Mouse (Mus musculus) embryonic facial prominence, embryonic 14.5 days (tissue): ENCODE results near the gene Tssk3. TPM values are rescaled to one million over a fixed set of nuclear protein-coding genes. Genes with fewer than 3 reads are reported as not detected.
A peak's percentile ranks its signal among the peaks of the same experiment; 100 is the strongest.

Source experiments
- ATAC-seq: fragments of 200-750 bp; cut with Nextera tagmentation; 2 replicates; pipeline ENCODE4 v1.8.0; 2017; ENCODE audit warnings: low read depth, moderate number of reproducible peaks, moderate TSS enrichment
- DNase-seq: peaks from one replicate; pipeline ENCODE4 v3.0.0-alpha.2; 2015; ENCODE audit warnings: low spot score
- H3K27ac ChIP-seq: fragments of 300-500 bp; sonication (generic); replicated peaks from 2 replicates; pipeline ENCODE4 v1.5.1; 2014; ENCODE audit warnings: low read depth, mild to moderate bottlenecking, low read length, moderate library complexity
- H3K27me3 ChIP-seq: fragments of 300-500 bp; sonication (generic); replicated peaks from 2 replicates; pipeline ENCODE4 v1.6.1; 2014; ENCODE audit warnings: low read length; ENCODE audit not compliant: control insufficient read depth, insufficient read depth
- H3K36me3 ChIP-seq: fragments of 300-500 bp; sonication (generic); 2 replicates; pipeline ENCODE4 v1.6.1; 2014; ENCODE audit warnings: low read length, mixed read lengths; ENCODE audit not compliant: control insufficient read depth, insufficient read depth
- H3K4me1 ChIP-seq: fragments of 300-500 bp; sonication (generic); 2 replicates; pipeline ENCODE4 v1.6.1; 2014; ENCODE audit warnings: antibody characterized with exemption, low read length; ENCODE audit not compliant: control insufficient read depth, insufficient read depth
- H3K4me2 ChIP-seq: fragments of 300-500 bp; sonication (generic); 2 replicates; pipeline ENCODE4 v1.6.1; 2014; ENCODE audit warnings: low read depth, mild to moderate bottlenecking, low read length, moderate library complexity, mixed read lengths
- H3K4me3 ChIP-seq: fragments of 300-500 bp; sonication (generic); 2 replicates; pipeline ENCODE4 v1.5.1; 2014; ENCODE audit warnings: low read depth, mild to moderate bottlenecking, low read length
- H3K9ac ChIP-seq: fragments of 300-500 bp; sonication (generic); 2 replicates; pipeline ENCODE4 v1.6.1; 2014; ENCODE audit warnings: low read depth, mild to moderate bottlenecking, low read length, moderate library complexity, mixed read lengths
- H3K9me3 ChIP-seq: fragments of 300-500 bp; sonication (generic); 2 replicates; pipeline ENCODE4 v1.6.1; 2016; ENCODE audit warnings: low read length; ENCODE audit not compliant: control insufficient read depth
- WGBS: fragments of 180-500 bp; shearing (Covaris S2); extraction: QIAGEN DNeasy Blood & Tissue Kit; methylation state at CpG from one replicate; pipeline ENCODE4 v1.1.7; 2014; 5-methylcytosine and 5-hydroxymethylcytosine counted together
- polyA plus RNA-seq: library from polyadenylated mRNA; unstranded; fragments of >200 nt; fragmentation: Nextera tagmentation; extraction: Ambion mirVana; gene quantifications from 2 replicates; pipeline ENCODE4 v1.2.1, GENCODE M21; 2014

The Tssk3 gene
- polyA plus RNA-seq, 1 experiment from 2014 or later = not detected

- no peaks in the 10 kb centered on the region for H3K4me1 ChIP-seq
- DNase-seq (peak; percentile 13), ATAC-seq (peak; percentile 55; the same call in 1 of the 2 replicates)
- no peaks in the 10 kb centered on the region for H3K27me3 ChIP-seq
- no peak overlapping the region for H3K9ac ChIP-seq
- WGBS = 69% methylated on average over 11 of the region's 11 CpGs
- no peaks in the 10 kb centered on the region for H3K9me3 ChIP-seq
- H3K4me3 ChIP-seq = no peak overlapping the region
- no peaks in the 10 kb centered on the region for H3K36me3 ChIP-seq
- H3K27ac ChIP-seq = no peak overlapping the region
- H3K4me2 ChIP-seq = no peak overlapping the region
Measured at GRCm38 (mm10) chr4:129447778-129448563, 42.9 kb downstream of the Tssk3 start.

GRCm38 (mm10) chr4:129447360-129447759 is 43.5 kb downstream of the Tssk3 start:
- 84% methylated on average over 8 of the region's 8 CpGs for WGBS
- Histone ChIP-seq H3K4me3 (no peak overlapping the region), H3K9ac (no peak overlapping the region), H3K4me2 (no peak overlapping the region), H3K27ac (no peak overlapping the region), H3K9me3 (no peaks in the 10 kb centered on the region), H3K27me3 (peaks cover 4% of the 10 kb centered on the region; the same call in 1 of the 2 replicates), H3K36me3 (no peaks in the 10 kb centered on the region), H3K4me1 (no peaks in the 10 kb centered on the region)
- DNase-seq = no peak
- ATAC-seq = no peak

GRCm38 (mm10) chr4:129441145-129441544 is 49.7 kb downstream of the Tssk3 start:
- peak overlapping the region; percentile 58 for H3K4me2 ChIP-seq
- H3K27me3 ChIP-seq = peaks cover 36% of the 10 kb centered on the region
- H3K9ac ChIP-seq = no peak overlapping the region
- peak overlapping the region; percentile 43 for H3K4me3 ChIP-seq
- no peaks in the 10 kb centered on the region for H3K9me3 ChIP-seq
- ATAC-seq = no peak
- no peak for DNase-seq
- 0 out of 2 replicates have a peak, but pooled peaks cover 4% of the 10 kb centered on the region for H3K4me1 ChIP-seq
- H3K27ac ChIP-seq = no peak overlapping the region
- 27% methylated on average over 6 of the region's 6 CpGs for WGBS
- no peaks in the 10 kb centered on the region for H3K36me3 ChIP-seq

GRCm38 (mm10) chr4:129440340-129441063 is 50.3 kb downstream of the Tssk3 start, which contains the start of gene Zbtb8b:
Gene Zbtb8b (minus strand): TSS chr4:129440853.
- ATAC-seq = peak; percentile 99
- WGBS = 3% methylated on average over 29 of the region's 33 CpGs

More at GRCm38 (mm10) chr4:129440340-129441063, 50.3 kb downstream of the Tssk3 start, which contains the start of gene Zbtb8b:
- peak within 1 kb of the TSS; percentile 55 for H3K9ac ChIP-seq
- H3K27me3 ChIP-seq = peaks cover 36% of the 10 kb centered on the region
- peak; percentile 90 for DNase-seq
- H3K9me3 ChIP-seq = no peaks in the 10 kb centered on the region
- peak within 1 kb of the TSS; percentile 43 for H3K4me3 ChIP-seq
- H3K4me1 ChIP-seq = 0 out of 2 replicates have a peak, but pooled peaks cover 4% of the 10 kb centered on the region
- peak within 1 kb of the TSS; percentile 58 for H3K4me2 ChIP-seq
- H3K27ac ChIP-seq = no peak within 1 kb of the TSS
- no peaks in the 10 kb centered on the region for H3K36me3 ChIP-seq

Other genes starting within 250 kb of the Tssk3 start
- 6.1 and 6.2 TPM in 2 replicates for gene C77080, start 229.6 kb downstream of the Tssk3 start, polyA plus RNA-seq
- gene Sync, start 203.4 kb downstream of the Tssk3 start, polyA plus RNA-seq = 7.9 and 11.7 TPM in 2 replicates
- gene Rbbp4, start 155.7 kb downstream of the Tssk3 start, polyA plus RNA-seq = 304 and 320 TPM in 2 replicates
- gene Zbtb8os, start 155.3 kb downstream of the Tssk3 start, polyA plus RNA-seq = 37.1 and 45.0 TPM in 2 replicates
- 4.6 and 4.9 TPM in 2 replicates for gene Zbtb8a, start 112.9 kb downstream of the Tssk3 start, polyA plus RNA-seq
- 1.3 TPM in 2 replicates for gene Zbtb8b, start 50.2 kb downstream of the Tssk3 start, polyA plus RNA-seq
- gene Bsdc1, start 29.4 kb downstream of the Tssk3 start, polyA plus RNA-seq = 27.7 and 29.0 TPM in 2 replicates
- not detected in 2 replicates for gene Fam229a, start 168 bp upstream of the Tssk3 start, polyA plus RNA-seq
- 488 and 603 TPM in 2 replicates for gene Marcksl1, start 22.6 kb upstream of the Tssk3 start, polyA plus RNA-seq
- gene Hdac1, start 51.7 kb upstream of the Tssk3 start, polyA plus RNA-seq = 179 and 200 TPM in 2 replicates
- 4.7 and 6.4 TPM in 2 replicates for gene Lck, start 82.6 kb upstream of the Tssk3 start, polyA plus RNA-seq
- gene Fam167b, start 87.5 kb upstream of the Tssk3 start, polyA plus RNA-seq = 6.4 and 6.9 TPM in 2 replicates
- gene Eif3i, start 109.6 kb upstream of the Tssk3 start, polyA plus RNA-seq = 288 and 308 TPM in 2 replicates
- 166 and 174 TPM in 2 replicates for gene Tmem234, start 109.6 kb upstream of the Tssk3 start, polyA plus RNA-seq
- 1.7 and 2.4 TPM in 2 replicates for gene Dcdc2b, start 123.2 kb upstream of the Tssk3 start, polyA plus RNA-seq
- gene Iqcc, start 128.1 kb upstream of the Tssk3 start, polyA plus RNA-seq = 26.6 and 29.3 TPM in 2 replicates
- 49.7 and 50.5 TPM in 2 replicates for gene Ccdc28b, start 132.9 kb upstream of the Tssk3 start, polyA plus RNA-seq
- gene Txlna, start 150.0 kb upstream of the Tssk3 start, polyA plus RNA-seq = 96.7 and 111 TPM in 2 replicates
- gene Kpna6, start 181.7 kb upstream of the Tssk3 start, polyA plus RNA-seq = 14.1 and 14.8 TPM in 2 replicates
- 22.1 and 25.0 TPM in 2 replicates for gene Tmem39b, start 205.8 kb upstream of the Tssk3 start, polyA plus RNA-seq